Mouse (Mus musculus) fat pad, adult 2 months (tissue): Measurements from ENCODE around the gene Natd1.
"Not testable (repeated sequence)": the region's sequence is repeated elsewhere in the genome, so short reads cannot be mapped to it uniquely, and the experiment has no call there.

ENCODE experiments used
- DNase-seq: peaks from one replicate; pipeline ENCODE4 v3.0.0-alpha.2; 2011; ENCODE audit warnings: low read depth, low spot score; ENCODE audit errors: extremely low read depth

Gene Natd1

DNA sequence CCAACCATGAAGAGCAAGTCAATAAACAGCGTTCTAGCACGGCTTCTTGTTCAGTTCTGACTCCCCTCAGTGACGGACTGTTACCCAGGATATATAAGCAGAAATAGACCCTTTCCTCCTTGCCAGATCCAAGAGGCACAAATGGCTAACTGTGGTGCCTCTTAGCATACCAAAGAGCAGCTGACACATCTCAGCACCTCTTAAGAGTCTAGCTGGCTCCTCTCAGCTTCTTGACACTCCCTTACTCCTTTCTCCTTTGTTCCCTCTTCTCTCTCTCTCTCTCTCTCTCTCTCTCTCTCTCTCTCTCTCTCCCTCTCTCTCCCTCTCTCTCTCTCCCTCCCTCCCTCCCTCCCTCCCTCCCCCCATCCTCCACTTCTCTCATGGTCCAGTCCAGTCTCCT lies 23.8 kb downstream of the Natd1 start:
- DNase-seq: no peak

DNA sequence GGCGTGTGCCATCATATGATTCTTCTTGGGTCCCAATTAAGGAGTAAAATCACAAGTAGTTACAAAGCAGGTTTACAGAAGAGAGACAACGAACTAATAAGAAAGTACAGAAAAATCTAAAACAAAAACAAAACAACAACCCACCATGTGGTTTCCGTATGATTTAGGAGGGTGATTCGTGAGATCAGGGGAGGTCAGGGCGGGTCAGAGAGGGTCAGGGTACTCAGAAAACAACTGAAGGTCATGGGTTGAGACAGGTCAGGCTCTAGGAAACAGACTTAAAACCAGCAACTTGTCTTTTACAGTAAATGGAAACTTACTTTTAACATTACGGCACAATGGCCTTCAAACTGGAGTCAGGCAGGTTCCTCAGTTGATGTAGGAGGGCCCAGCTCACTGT lies 24.3 kb downstream of the Natd1 start:
- DNase-seq: no peak

DNA sequence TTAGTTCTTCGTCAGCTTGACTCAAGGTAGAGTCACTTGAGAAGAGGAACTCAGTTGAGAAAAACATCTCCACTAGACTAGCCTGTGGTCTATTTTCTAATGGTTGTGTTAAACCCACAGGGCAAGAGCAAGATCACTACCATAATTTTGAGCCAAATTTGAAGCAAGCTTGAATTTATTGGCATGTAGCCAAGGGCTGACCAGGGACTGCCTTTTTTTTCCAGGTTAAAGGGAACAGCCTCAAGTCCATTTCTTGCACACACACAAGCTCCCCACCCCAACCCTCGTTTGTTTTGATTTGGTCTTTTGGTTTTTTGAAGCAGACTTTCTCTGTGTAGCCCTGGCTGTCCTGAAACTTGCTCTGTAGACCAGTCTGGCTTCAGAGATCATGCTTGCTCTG lies 24.7 kb downstream of the Natd1 start:
- DNase-seq: no peak

DNA sequence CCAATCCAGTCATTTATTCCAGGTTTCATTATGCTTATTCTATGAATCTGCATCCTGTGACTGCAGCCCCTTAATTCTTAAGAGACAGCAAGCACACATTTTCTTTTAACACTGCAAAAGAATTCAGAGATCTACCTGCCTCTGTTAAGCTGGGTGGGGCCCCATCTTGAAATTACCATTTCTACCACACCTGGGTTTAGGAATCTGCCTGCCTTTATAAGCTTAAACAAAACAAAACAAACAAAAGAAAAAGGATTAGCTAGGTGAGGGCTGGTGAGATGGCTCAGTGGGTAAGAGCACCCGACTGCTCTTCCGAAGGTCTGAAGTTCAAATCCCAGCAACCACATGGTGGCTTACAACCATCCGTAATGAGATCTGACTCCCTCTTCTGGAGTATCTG lies 27.6 kb downstream of the Natd1 start:
- DNase-seq: not testable (repeated sequence)

DNA sequence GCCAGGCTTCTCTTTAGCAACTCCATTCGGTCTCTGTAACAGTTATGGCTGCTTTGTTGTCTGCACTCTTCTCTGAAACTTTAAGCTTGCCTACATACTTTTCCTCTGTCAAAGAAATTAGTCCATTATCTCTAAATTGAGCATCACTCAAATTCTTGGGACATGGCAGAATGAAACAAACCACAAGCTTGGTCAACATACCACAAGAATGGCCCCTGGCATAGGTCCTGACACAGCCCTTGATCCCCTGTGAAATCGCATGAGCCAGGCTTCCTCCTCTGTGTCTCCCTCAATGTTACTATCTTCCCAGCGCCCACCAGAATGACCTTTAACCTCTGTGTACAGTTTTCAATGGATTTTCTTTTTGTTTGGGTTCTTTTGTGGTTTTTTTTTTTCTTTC lies 32.2 kb downstream of the Natd1 start:
- no peak for DNase-seq

DNA sequence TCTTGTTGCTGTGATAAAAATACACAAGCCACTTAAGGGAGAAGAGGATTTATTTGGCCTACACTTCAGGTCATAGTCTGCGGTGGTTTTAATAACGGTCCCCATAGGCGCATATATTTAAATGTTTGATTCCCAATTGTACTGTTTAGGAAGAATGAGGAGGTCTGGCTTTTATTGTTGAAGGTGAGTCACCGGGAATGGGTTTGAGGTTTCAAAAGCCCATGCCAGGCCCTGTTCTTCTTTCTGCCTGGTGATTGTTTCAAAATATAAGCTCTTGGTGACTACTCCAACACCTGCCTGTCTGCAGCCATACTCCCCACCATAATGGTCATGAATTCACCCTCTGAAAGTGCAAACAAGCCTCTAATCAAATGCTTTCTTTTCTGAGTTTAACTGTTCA lies 34.0 kb downstream of the Natd1 start:
- DNase-seq: no peak

DNA sequence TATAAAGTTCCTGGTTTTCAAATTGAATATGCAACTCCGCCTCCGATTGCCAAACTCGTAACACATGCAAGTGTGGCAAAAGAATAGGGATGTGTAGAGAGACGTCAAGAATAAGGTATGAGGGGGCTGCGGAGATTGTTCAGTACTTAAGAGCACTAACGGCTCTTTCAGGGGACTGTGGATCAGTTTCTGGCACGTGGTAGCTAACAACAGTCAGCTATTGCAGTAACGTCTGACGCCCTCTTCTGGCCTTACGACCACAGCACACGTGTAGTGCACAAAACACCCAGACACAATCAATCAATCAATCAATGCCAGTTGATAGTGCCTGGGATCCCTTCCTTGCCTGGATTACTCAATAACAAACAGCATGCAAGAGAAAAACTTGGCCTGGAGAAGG lies 35.1 kb downstream of the Natd1 start:
- no peak for DNase-seq

DNA sequence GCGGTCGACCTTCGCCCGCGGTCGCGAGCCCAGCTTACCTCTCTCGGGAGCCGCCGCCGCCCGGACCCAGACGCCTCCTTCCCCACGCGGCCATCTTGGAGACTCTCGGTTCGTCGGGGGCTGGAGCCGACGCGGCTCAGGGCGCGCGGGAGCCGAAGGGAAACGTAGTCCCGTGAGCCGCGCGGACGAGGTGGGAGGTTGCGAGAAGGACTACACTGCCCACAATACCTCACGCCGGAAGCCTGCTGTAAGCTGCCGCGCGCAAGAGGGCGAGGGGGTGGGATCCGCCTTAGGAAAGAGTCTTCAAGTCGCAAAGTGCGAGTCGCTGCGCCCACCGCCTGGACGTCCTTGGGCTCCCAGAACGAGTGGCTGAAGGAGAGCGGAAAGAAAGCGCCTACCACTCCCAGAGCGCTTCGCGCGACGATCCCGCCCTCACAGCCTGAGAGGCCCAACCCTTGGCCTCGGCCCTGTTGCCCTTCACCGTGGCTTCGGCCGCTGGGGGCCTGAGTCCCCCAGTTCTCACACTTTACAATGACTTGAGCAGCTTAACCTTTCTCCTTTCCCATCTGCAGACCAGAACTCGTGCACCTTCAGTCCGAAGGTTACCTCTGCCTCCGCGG lies 35.8 kb downstream of the Natd1 start, which contains the start of gene Tmem11:
Gene Tmem11, minus strand, starts transcription at position 598 of the 620 bp plus-strand sequence.
- DNase-seq: peak; percentile 85

DNA sequence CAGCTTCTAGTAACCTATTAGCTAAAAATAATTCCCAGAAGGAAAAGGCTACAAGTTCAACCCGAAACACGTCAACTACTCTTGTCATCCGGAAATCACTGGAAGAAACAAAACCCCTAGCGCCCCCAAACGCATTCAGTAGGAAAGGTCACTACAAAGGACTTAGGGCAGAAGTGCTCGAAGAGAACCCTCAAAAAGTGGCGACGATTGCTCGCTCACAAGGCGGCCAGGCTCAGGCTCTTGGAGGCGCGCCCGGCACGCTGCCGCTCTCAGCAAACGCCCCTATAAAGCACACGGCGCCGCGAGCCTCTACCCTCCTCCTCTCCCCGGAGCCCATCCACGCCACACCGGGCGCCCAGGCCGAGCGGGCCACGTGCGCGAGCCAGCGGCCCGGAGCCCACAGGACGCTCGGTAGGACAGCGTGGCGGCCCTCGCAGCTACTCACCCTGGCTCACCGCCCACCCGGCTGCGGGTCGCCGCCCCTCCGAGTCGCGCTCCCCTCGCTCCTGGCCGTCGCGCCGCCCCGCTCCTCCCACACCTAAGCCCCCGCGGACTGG lies 36.4 kb downstream of the Natd1 start:
- DNase-seq: no peak

DNA sequence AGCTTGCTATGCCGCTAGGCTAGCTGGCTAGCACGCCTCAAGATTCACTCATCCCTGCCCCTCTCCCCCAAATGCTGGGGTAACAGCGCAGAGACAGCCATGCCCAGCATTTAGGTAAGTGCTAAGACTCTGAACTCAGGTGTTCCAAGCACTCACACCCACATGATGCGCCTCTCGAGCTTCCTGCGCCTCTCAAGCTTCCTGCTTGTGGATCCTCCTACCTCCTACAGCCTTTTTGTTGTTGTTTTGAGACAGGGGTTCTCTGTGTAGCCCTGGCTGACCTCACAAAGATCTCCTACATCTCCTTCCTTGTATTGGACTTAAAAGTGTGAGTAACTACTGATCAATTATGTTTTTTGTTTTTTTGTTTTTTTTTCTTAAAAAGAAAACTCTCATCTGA lies 41.4 kb downstream of the Natd1 start:
- no peak for DNase-seq

DNA sequence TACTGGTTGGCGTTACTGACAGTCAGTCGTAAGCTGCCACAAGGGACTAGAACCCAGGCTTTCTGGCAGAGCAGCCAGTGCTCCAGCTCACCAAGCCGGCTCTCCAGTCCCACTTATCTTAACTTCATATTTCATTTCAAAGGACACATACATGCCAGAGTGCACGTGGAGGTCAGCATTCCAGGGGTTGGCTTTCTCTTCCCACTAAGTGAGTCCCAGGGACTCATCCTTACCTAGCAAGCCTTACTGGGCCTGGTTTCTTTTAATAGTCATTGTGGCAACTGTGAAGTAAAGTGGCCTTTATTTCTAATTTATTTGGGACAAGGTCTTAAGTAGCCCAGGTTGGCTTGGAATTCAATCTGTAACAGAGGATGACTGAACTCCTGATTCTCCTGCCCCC lies 43.1 kb downstream of the Natd1 start:
- no peak for DNase-seq

DNA sequence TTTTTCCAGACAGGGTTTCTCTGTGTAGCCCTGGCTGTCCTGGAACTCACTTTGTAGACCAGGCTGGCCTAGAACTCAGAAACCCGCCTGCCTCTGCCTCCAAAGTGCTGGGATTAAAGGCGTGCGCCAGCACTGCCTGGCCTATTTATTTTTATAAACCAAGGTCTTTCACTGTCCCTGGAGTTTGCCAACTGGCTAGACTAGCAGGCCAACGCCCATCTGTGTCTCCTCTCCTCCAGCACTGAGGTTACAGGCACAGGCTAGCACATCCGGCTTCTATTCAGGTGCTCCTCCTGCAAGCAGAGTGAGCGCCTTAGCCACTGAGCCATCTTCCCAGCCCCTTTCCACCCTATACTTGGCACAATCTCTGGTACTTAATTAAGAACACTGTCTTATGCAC lies 45.1 kb downstream of the Natd1 start:
- not testable (repeated sequence) for DNase-seq

DNA sequence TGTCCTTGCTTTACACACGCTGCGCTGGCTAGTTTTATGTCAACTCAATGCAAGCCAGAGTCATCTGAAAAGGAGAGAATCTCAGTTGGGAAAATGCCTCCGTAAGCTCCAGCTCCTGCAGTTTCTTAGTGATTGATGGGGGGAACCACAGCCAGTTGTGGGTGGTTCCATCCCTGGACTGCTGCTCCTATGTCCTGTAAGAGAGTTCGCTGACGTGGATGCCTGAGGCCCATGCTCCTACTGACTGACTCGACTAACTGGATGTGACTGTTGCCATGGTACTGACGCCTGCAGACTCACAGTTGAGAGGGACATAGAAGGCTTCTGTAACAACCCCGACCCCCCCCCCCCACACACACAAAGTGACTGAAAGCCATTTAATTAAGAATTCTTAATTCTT lies 46.6 kb downstream of the Natd1 start:
- DNase-seq: no peak

DNA sequence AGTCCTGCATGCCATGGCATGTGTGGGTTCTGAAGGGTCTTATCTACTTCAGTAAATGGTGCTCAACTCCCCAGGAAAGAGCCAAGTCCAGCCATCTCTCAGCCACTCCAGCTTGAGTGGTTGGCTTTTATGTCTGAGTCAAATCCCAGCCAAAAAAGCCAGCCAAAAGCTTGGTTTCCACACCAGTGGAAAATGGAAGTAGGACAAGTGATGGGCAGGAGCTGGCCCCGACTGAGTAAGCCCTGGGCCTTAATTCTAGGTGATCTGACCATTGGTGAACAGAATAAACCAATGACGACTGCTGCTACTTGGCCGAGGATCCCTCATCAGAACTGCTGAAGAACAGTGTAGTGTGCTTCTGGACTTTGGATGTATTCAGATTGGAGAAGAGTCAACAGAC lies 47.1 kb downstream of the Natd1 start:
- DNase-seq: no peak

DNA sequence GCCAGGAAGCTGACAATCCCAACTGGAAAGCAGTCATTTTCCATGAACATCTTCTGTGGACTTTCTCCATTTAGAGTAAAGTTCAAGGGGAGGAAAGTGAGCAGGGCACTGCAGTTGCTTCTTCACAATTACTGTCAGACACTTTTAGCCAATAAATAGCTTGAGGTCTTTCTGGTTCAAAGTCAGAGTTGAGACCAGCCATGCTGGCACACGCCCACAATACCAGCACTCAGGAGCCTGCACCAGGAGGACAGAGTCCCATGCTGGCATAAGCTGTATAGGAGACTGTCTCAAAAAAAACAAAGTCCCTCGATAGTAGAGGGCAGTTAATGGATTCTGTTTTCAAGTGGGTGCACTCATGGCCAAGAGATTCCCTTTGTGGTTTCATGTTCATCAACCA lies 48.5 kb downstream of the Natd1 start:
- DNase-seq: no peak

DNA sequence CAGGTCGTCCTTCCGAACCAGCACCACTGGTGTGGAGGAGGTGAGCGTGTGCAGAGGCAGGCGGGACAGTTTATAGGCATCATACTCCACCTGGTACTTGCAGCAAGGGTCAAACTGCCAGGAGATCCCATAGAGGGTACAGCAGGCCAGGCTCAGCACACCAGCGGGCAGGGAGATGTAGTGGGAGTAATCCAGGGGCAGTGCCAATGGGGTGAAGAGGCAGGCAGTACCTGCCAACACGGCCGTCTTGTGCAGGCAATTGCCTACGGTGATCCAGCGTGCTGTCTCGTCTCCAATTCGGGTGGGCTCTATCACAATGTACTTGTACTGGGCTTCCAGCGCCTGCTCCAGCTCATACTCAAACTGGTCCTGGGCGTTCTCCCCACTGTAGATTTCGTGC lies 49.6 kb downstream of the Natd1 start:
- peak; percentile 70 for DNase-seq

DNA sequence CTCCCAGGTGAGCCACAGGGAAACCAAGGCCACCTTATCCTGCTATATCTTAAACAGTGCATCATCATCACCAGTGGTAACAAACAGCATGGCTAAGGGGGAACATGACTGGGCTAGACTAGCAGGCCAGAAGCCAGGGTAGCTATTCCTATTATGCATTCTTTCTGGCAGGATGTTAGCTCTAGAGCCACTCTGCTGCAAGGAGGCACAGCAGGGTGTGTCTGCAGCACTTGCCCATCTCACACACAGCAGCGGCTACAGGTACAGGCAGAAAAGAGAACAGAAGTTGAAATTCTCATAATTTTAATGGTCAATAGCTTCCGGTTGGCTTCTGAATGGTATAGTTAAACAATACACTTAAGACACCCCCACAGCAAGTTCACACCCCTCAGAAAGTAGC lies 50.4 kb downstream of the Natd1 start:
- DNase-seq: no peak

DNA sequence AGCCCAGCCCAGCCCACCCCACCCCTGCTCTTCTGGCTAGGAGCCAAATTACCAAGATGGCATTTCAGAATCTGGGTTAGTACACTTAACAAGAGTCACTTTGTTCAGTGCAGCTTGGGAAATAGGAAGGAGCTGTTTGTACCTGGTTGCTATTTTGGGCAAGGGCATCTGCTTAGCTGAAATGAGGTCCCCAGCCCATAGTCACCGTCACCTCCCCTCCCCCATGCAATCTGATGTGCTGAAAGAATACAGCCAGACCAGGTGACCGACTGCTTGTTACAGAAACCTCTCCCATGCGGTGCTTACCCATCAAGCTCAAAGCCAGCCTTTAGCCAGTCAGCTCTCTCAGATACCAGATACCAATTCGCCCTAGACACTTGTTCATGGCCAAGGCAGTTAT lies 51.4 kb downstream of the Natd1 start:
- DNase-seq: no peak

DNA sequence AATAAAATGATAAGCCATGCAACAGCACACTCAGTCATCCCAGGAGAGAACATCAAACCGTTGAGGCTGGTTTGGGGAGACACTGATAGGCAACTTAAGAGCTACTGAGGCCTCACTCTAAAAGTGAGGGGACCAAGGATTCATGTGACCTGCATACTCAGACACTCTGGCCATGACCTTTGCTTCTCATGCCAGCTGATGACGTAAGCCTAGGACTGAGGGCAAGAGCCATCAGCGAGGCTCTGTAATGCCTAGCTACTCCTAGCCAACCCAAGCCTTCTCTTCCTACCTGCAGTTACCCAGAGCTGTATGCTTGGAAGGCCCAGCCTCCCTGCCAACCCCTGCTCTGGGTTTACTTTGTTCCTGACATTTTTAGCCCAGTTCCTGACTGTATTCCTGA lies 52.6 kb downstream of the Natd1 start:
- no peak for DNase-seq

DNA sequence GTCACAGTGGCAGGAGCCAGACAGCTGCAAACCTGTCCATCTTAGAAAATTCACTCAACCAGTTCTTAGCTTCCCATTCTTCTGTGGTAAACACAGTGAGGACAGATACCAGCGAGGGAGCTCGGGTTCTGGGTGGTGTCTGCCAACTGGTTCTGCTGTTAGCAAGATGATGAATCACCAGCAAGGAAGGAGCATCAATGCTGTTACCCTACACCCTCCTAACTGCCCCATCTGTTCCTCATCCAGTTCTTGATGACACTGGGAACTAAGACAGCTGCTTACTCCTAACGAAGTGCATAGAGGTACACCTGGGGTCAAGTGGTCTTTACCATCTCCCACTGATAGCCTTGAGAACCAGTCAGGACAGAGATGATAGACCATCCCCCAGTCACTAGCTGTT lies 58.0 kb downstream of the Natd1 start:
- no peak for DNase-seq
